Mouse (Mus musculus) Patski (cell line): Measurements from ENCODE around the gene Ccdc85b. TPM values are rescaled to one million over a fixed set of nuclear protein-coding genes. Genes with fewer than 3 reads are reported as not detected.
A peak's percentile ranks its signal among the peaks of the same experiment; 100 is the strongest.

Experiments
- ATAC-seq: fragments of 100-300 bp; one replicate; pipeline ENCODE4 v1.8.0; 2021
- CTCF ChIA-PET: fragments of 350-600 bp; sonication (Branson Sonifier 250); formaldehyde crosslinking; loops from one replicate; lab custom pipeline; 2022; ENCODE audit warnings: inconsistent platforms; lab: Charles Lee
- POLR2A ChIA-PET: fragments of 350-600 bp; sonication (Branson Sonifier 250); formaldehyde crosslinking; loops from one replicate; lab custom pipeline; 2022; ENCODE audit warnings: antibody characterized with exemption, inconsistent platforms; lab: Charles Lee
- DNase-seq: peaks from one replicate; pipeline ENCODE4 v3.0.0-alpha.2; 2011; ENCODE audit warnings: low read depth, low spot score
- H3K27me3 ChIP-seq: fragments of 371-371 bp; one replicate; pipeline ENCODE4 v1.5.1; 2021
- CTCF ChIP-seq: fragments of 100-300 bp; IDR thresholded peaks from one replicate; pipeline ENCODE4 v1.5.1; 2021
- in situ Hi-C: fragments of 300-500 bp; cut with MboI; formaldehyde crosslinking; loops from 3 replicates; pipeline ENCODE4 v1.11.1; 2018; ENCODE audit warnings: low pct_unique_long_range_greater_than_20kb, mixed read lengths
- polyA plus RNA-seq: library from polyadenylated mRNA; unstranded; gene quantifications from one replicate; pipeline ENCODE4 v1.2.3, GENCODE M21; 2021

Ccdc85b gene
- polyA plus RNA-seq, 1 experiment from 2014 or later = 16.8 TPM

- in situ Hi-C loops = no loop called here
- POLR2A ChIA-PET = interaction anchor here (1.2 to 3.5 kb wide), 5 partner anchors 8 to 23 kb away, joined by 3 to 16 read pairs (median 8); partner anchors contain the start of gene Ccdc85b
- no peaks in the 10 kb centered on the region for H3K27me3 ChIP-seq
- CTCF ChIA-PET = interaction anchor here (1.1 to 7.2 kb wide), 4 partner anchors 9 to 21 kb away, joined by 3 to 64 read pairs (median 9); partner anchors contain the start of gene Ccdc85b
- no peak for TF ChIP-seq CTCF
- ATAC-seq (no peak), DNase-seq (no peak)
Observed at GRCm38 (mm10) chr19:5448354-5449150, 9.1 kb downstream of the Ccdc85b start.

- DNase-seq = no peak
- POLR2A ChIA-PET = interaction anchor here (1.2 to 2.8 kb wide), 5 partner anchors 9 to 22 kb away, joined by 3 to 16 read pairs (median 4); partner anchors contain the start of gene Ccdc85b
- CTCF ChIA-PET = interaction anchor here (1.1 to 7.2 kb wide), 3 partner anchors 9 to 16 kb away, joined by 3 to 64 read pairs (median 14); partner anchors contain the start of gene Ccdc85b
- ATAC-seq = peak; percentile 15
- TF ChIP-seq CTCF = no peak
- in situ Hi-C loops = no loop called here
- no peaks in the 10 kb centered on the region for H3K27me3 ChIP-seq
Observed at GRCm38 (mm10) chr19:5447515-5448353, 10.0 kb downstream of the Ccdc85b start, which contains the start of gene Fosl1. TSS of gene Fosl1 (plus strand) at chr19:5447547.

- POLR2A ChIA-PET = interaction anchor here (0.6 to 1.7 kb wide), 4 partner anchors 9 to 510 kb away, joined by 3 to 9 read pairs (median 6); partner anchors contain the start of gene Ccdc85b
- no peak for TF ChIP-seq CTCF
- CTCF ChIA-PET = interaction anchor here (0.9 to 7.2 kb wide), 6 partner anchors 11 to 42 kb away, joined by 3 to 64 read pairs (median 8); partner anchors contain the start of genes Ccdc85b, Fibp and Mus81
- DNase-seq (no peak), ATAC-seq (no peak)
- no peaks in the 10 kb centered on the region for H3K27me3 ChIP-seq
- in situ Hi-C loops = no loop called here
Observed at GRCm38 (mm10) chr19:5445747-5446146, 11.9 kb downstream of the Ccdc85b start.

GRCm38 (mm10) chr19:5444954-5445353, 12.7 kb downstream of the Ccdc85b start:
- ChIA-PET CTCF (interaction anchor here (0.9 to 7.2 kb wide), 7 partner anchors 9 to 43 kb away, joined by 3 to 64 read pairs (median 7); partner anchors contain the start of genes Ccdc85b, Fibp and Mus81), POLR2A (interaction anchor here (0.6 to 1.7 kb wide), 3 partner anchors 9 to 510 kb away, joined by 3 to 9 read pairs (median 5); partner anchors contain the start of gene Ccdc85b)
- H3K27me3 ChIP-seq = no peaks in the 10 kb centered on the region
- DNase-seq (no peak), ATAC-seq (peak; percentile 75)
- TF ChIP-seq CTCF = no peak
- in situ Hi-C loops = no loop called here

DNA sequence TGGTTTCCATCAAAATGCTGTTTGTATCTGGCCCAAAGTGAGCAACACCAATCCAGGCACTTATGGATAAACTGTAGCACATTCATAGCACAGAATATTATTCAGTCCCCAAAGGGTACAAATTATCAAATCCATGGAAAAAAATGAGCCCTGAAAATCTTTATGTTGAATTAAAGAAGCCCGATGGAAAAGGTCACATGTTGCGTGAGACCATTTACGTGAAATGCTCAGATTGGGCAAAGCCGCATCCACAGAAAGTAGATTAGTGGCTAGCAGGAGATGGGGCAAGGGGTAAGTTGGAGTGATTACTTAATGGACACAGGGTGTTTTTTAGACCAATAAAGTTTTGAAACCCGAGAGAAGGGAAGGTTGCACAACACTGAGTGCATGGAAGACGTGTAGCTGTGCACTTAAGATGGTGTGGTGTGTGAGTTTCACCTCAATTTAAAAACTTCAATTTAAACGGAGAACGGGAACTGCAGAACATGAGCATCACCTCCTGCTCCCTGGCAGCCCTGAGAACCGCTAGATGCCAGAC, 13.3 kb downstream of the Ccdc85b start:
- no peak for TF ChIP-seq CTCF
- CTCF ChIA-PET = interaction anchor here (1.4 to 7.2 kb wide), 3 partner anchors 10 to 43 kb away, joined by 3 to 64 read pairs (median 8); partner anchors contain the start of gene Mus81
- POLR2A ChIA-PET = interaction anchor here (1.7 kb wide), 1 partner anchor 13 kb away, joined by 9 read pairs; the partner anchor contains the start of gene Ccdc85b
- in situ Hi-C loops = no loop called here
- H3K27me3 ChIP-seq = no peaks in the 10 kb centered on the region
- no peak for DNase-seq
- ATAC-seq = no peak

DNA sequence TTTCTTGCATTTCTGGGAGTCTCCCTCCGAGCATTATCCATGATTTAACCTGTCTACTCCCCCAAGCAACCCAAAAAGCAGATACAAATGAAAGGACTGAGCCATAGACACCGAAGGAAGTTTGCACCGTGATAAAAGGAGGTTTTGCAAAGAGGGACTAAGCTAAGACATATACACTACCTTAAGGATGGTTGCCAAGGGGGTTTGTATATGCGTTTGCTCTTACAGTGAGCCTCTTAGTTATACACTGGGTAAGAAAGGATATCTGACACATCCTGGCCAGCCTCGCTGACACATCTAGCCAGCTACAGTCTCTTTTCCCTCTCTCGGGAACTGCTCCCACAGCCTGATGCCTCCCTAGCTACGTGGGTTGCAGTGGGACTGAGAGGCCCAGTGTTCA, 23.7 kb downstream of the Ccdc85b start:
- ATAC-seq (no peak), DNase-seq (no peak)
- H3K27me3 ChIP-seq = no peaks in the 10 kb centered on the region
- in situ Hi-C loops = no loop called here
- CTCF ChIA-PET = interaction anchor here (1.1 to 7.9 kb wide), 7 partner anchors 7 to 55 kb away, joined by 3 to 65 read pairs (median 27); partner anchors contain the start of genes Ccdc85b, Cfl1, Fibp and Fosl1
- TF ChIP-seq CTCF = no peak
- POLR2A ChIA-PET = interaction anchor here (0.9 to 3.6 kb wide), 8 partner anchors 12 to 67 kb away, joined by 3 to 24 read pairs (median 8); partner anchors contain the start of genes Banf1, Ccdc85b, Efemp2 and Eif1ad

DNA sequence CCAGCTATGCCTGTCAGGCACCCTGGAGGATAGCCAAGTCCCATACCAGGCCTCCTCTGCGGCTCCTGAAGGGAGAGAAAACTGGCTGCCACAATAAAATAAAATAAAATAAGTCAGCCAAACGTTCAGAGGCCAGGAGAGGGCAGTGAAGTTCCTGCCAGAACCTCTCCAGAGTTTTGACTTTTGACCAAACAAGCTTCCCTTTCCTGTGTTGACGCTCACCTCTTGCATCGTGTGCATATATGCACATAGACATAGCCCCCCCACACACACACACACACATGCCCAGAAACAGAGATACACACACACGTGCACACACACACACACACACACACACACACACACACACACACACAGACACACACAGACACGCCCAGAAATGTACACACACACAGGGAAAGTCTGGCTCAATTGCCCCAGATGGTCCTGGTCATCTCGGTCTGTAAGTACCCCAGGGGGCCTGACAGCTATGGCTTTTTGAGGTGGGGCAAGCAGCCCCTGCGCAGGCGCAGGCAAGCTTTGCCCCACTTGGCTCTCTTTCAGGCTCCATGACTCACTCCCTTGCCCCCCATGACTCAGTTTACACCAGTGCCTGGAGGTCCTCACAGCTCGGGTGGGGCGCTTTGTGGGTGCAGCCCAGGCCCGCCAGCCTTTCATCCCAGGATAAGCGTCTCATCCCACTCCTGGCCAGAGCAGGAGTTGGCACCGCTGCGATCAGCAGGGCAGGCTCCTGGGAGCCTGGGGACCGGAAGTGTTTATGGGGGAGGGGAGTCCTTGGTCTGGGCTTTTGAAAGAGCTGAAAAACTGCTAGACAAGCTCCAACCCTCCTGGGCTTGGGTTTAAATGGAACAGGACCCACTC, 24.5 kb downstream of the Ccdc85b start:
- no peaks in the 10 kb centered on the region for H3K27me3 ChIP-seq
- DNase-seq = no peak
- POLR2A ChIA-PET = interaction anchor here (0.7 to 3.6 kb wide), 10 partner anchors 13 to 66 kb away, joined by 3 to 24 read pairs (median 8); partner anchors contain the start of genes Banf1, Ccdc85b, Efemp2 and Eif1ad
- ATAC-seq = no peak
- TF ChIP-seq CTCF = no peak
- CTCF ChIA-PET = interaction anchor here (1.1 to 7.9 kb wide), 11 partner anchors 8 to 136 kb away, joined by 3 to 65 read pairs (median 9); partner anchors contain the start of genes Ccdc85b, Cfl1, Fibp and Fosl1
- in situ Hi-C loops = no loop called here

GRCm38 (mm10) chr19:5431911-5432464, 25.7 kb downstream of the Ccdc85b start:
- no peaks in the 10 kb centered on the region for H3K27me3 ChIP-seq
- DNase-seq = no peak
- no peak for TF ChIP-seq CTCF
- no peak for ATAC-seq
- in situ Hi-C loops = no loop called here
- CTCF ChIA-PET = interaction anchor here (1.3 to 7.9 kb wide), 10 partner anchors 15 to 137 kb away, joined by 3 to 65 read pairs (median 12); partner anchors contain the start of genes Ccdc85b, Cfl1, Fibp and Fosl1
- POLR2A ChIA-PET = interaction anchor here (0.9 to 3.6 kb wide), 7 partner anchors 16 to 56 kb away, joined by 3 to 24 read pairs (median 13); partner anchors contain the start of genes Ccdc85b, Efemp2, Fibp and Fosl1
